Mouse (Mus musculus) stomach, postnatal 0 days (tissue): ENCODE results near the gene Gpr21. TPM values are rescaled to one million over a fixed set of nuclear protein-coding genes. Genes with fewer than 3 reads are reported as not detected.
"Not testable (repeated sequence)": the region's sequence is repeated elsewhere in the genome, so short reads cannot be mapped to it uniquely, and the experiment has no call there.

Experiments used
- ATAC-seq: fragments of 200-750 bp; cut with Nextera tagmentation; 2 replicates; pipeline ENCODE4 v1.8.0; 2017; ENCODE audit not compliant: low FRiP score, low TSS enrichment
- DNase-seq: peaks from one replicate; pipeline ENCODE4 v3.0.0-alpha.2; 2016; ENCODE audit warnings: low spot score
- H3K27ac ChIP-seq: fragments of 300-500 bp; sonication (generic); replicated peaks from 2 replicates; pipeline ENCODE4 v1.5.1; 2014; ENCODE audit warnings: mild to moderate bottlenecking, control low read depth
- H3K27me3 ChIP-seq: fragments of 300-500 bp; sonication (generic); 2 replicates; pipeline ENCODE4 v1.6.1; 2014; ENCODE audit warnings: low read length; ENCODE audit not compliant: control insufficient read depth, insufficient read depth
- H3K36me3 ChIP-seq: fragments of 300-500 bp; sonication (generic); 2 replicates; pipeline ENCODE4 v1.6.1; 2014; ENCODE audit warnings: low read length, mixed read lengths; ENCODE audit not compliant: control insufficient read depth, insufficient read depth
- H3K4me1 ChIP-seq: fragments of 300-500 bp; sonication (generic); replicated peaks from 2 replicates; pipeline ENCODE4 v1.6.1; 2014; ENCODE audit warnings: antibody characterized with exemption; ENCODE audit not compliant: control insufficient read depth, insufficient read depth
- H3K4me2 ChIP-seq: fragments of 300-500 bp; sonication (generic); replicated peaks from 2 replicates; pipeline ENCODE4 v1.6.1; 2014; ENCODE audit warnings: low read depth, mild to moderate bottlenecking, control low read depth, moderate library complexity
- H3K4me3 ChIP-seq: fragments of 300-500 bp; sonication (generic); 2 replicates; pipeline ENCODE4 v1.5.1; 2014; ENCODE audit warnings: low read depth, low read length, control low read depth
- H3K9ac ChIP-seq: fragments of 300-500 bp; sonication (generic); 2 replicates; pipeline ENCODE4 v1.6.1; 2014; ENCODE audit warnings: mild to moderate bottlenecking, low read length, control low read depth, mixed read lengths
- H3K9me3 ChIP-seq: fragments of 300-500 bp; sonication (generic); 2 replicates; pipeline ENCODE4 v1.6.1; 2016; ENCODE audit warnings: low read length; ENCODE audit not compliant: control insufficient read depth
- CTCF ChIP-seq: IDR thresholded peaks from 2 replicates; pipeline ENCODE4 v1.5.1; 2016; ENCODE audit warnings: antibody characterized with exemption, low read depth, mild to moderate bottlenecking, moderate library complexity
- EP300 ChIP-seq: optimal IDR thresholded peaks from 2 replicates; pipeline ENCODE3; 2016; ENCODE audit warnings: antibody characterized with exemption
- WGBS: fragments of 180-500 bp; shearing (Covaris S2); extraction: QIAGEN DNeasy Blood & Tissue Kit; methylation state at CpG from one replicate; pipeline ENCODE4 v1.1.7; 2014; 5-methylcytosine and 5-hydroxymethylcytosine counted together
- polyA plus RNA-seq: library from polyadenylated mRNA; unstranded; fragments of >200 nt; fragmentation: Nextera tagmentation; extraction: Ambion mirVana; gene quantifications from 2 replicates; pipeline ENCODE4 v1.2.1, GENCODE M21; 2015

The Gpr21 gene
- polyA plus RNA-seq, 1 experiment from 2014 or later: 0.29 TPM

DNA sequence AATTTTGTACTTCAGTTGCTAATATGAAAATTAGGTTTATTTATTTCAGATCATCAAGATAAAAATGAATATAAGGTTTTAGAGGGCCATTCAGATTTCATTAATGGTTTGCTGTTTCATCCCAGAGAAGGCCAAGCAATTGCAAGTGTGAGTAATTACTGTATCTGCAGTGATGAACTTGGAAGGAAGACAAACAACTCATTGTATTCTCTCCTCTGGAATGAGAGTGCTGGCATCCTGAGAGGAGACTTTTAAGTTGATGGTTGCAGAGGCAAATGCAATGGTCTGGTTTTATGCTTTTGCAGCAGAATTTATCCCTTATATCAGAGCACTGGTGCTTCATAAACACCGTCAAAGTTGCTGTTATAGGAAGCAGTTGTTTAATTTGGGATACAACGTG is 27.2 kb upstream of the Gpr21 start:
- no peaks in the 10 kb centered on the region for H3K9me3 ChIP-seq
- ATAC-seq (no peak), DNase-seq (no peak)
- no peak overlapping the region for H3K4me2 ChIP-seq
- H3K4me1 ChIP-seq: no peaks in the 10 kb centered on the region
- H3K36me3 ChIP-seq: peaks cover 10% of the 10 kb centered on the region; the same call in 1 of the 2 replicates
- no peaks in the 10 kb centered on the region for H3K27me3 ChIP-seq
- H3K9ac ChIP-seq: no peak overlapping the region
- no peak overlapping the region for H3K27ac ChIP-seq
- no peak overlapping the region for H3K4me3 ChIP-seq
- WGBS: 87% methylated on average over 2 of the region's 2 CpGs
- TF ChIP-seq EP300: no peak
- no peak for TF ChIP-seq CTCF

GRCm38 (mm10) chr2:37497321-37497720 is 18.8 kb upstream of the Gpr21 start:
- DNase-seq (no peak), ATAC-seq (no peak)
- Histone ChIP-seq H3K36me3 (peaks cover 6% of the 10 kb centered on the region; the same call in 1 of the 2 replicates), H3K4me3 (no peak overlapping the region), H3K4me2 (no peak overlapping the region), H3K27ac (no peak overlapping the region), H3K4me1 (no peaks in the 10 kb centered on the region), H3K9ac (no peak overlapping the region), H3K9me3 (no peaks in the 10 kb centered on the region), H3K27me3 (no peaks in the 10 kb centered on the region)
- TF ChIP-seq CTCF: no peak
- no peak for TF ChIP-seq EP300
- 93% methylated on average over 4 of the region's 4 CpGs for WGBS

GRCm38 (mm10) chr2:37505856-37506255 is 10.3 kb upstream of the Gpr21 start:
- H3K9ac ChIP-seq, H3K9me3 ChIP-seq, H3K4me1 ChIP-seq, DNase-seq, H3K27ac ChIP-seq, H3K36me3 ChIP-seq, ATAC-seq, H3K4me3 ChIP-seq, H3K4me2 ChIP-seq, H3K27me3 ChIP-seq: not testable (repeated sequence)
- 80% methylated on average over 2 of the region's 2 CpGs for WGBS

DNA sequence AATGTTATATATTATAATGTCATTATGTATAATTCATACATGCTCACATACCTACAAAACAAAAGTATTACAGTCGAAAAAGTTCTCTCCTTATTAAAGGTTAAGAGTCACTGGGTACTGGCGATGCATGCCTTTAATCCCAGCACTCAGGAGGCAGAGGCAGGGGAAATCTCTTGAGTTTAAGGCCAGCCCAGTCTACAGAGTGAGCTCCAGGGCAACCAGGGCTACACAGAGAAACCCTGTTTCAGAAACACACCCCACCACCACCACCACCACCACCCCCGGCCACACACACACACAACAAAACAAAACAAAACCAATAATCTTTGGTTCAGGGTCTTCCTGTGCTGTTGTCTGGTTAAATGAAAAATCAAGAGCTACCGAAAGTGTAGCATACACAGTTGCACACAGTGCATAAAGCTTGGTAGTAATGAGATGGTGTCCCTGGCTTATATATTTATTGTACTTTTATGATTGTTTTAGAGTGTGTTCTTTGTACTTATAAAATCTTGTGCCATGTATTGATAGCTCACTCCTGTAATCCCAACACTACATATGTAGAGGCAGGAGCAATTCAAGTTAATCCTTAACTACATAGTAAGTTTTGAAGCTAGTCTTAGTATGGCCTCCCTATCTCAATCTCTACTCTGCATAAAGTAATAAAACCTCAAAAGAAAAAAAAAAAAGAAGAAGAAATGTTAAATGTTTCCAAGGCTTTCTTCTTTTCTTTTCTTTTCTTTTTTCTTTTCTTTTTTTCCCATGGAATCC is 4.8 kb upstream of the Gpr21 start:
- Histone ChIP-seq H3K27me3 (no peaks in the 10 kb centered on the region), H3K36me3 (peaks cover 7% of the 10 kb centered on the region; the same call in 1 of the 2 replicates), H3K9ac (no peak overlapping the region), H3K27ac (no peak overlapping the region), H3K4me3 (no peak overlapping the region), H3K4me1 (no peaks in the 10 kb centered on the region), H3K9me3 (no peaks in the 10 kb centered on the region), H3K4me2 (no peak overlapping the region)
- DNase-seq: no peak
- WGBS: 89% methylated on average over 4 of the region's 4 CpGs
- ATAC-seq: no peak
- TF ChIP-seq CTCF: no peak
- TF ChIP-seq EP300: no peak

GRCm38 (mm10) chr2:37516922-37517462 is 860 bp downstream of the Gpr21 start:
- 38% methylated on average over 4 of the region's 4 CpGs for WGBS
- DNase-seq: no peak
- Histone ChIP-seq H3K4me3 (no peak overlapping the region), H3K4me2 (0 out of 2 replicates have a peak overlapping the region, but pooled peaks have one; percentile 6), H3K36me3 (peaks cover 6% of the 10 kb centered on the region; the same call in 1 of the 2 replicates), H3K27ac (no peak overlapping the region), H3K9me3 (no peaks in the 10 kb centered on the region), H3K4me1 (no peaks in the 10 kb centered on the region), H3K9ac (no peak overlapping the region), H3K27me3 (no peaks in the 10 kb centered on the region)
- no peak for ATAC-seq
- TF ChIP-seq EP300 (no peak), CTCF (peak; percentile 14; the same call in 1 of the 2 replicates)
